Mouse (Mus musculus) neural tube, embryonic 12.5 days (tissue): ENCODE data around the gene Coq5. TPM values are rescaled to one million over a fixed set of nuclear protein-coding genes. Genes with fewer than 3 reads are reported as not detected.
A peak's percentile ranks its signal among the peaks of the same experiment; 100 is the strongest.
"Not testable (repeated sequence)": the region's sequence is repeated elsewhere in the genome, so short reads cannot be mapped to it uniquely, and the experiment has no call there.

Experiments
- ATAC-seq: fragments of 200-750 bp; cut with Nextera tagmentation; 2 replicates; pipeline ENCODE4 v1.8.0; 2017; ENCODE audit warnings: low read depth, mild to moderate bottlenecking, moderate TSS enrichment, moderate library complexity; ENCODE audit not compliant: low FRiP score
- H3K27ac ChIP-seq: fragments of 300-500 bp; sonication (generic); 2 replicates; pipeline ENCODE4 v1.5.1; 2016
- H3K27me3 ChIP-seq: fragments of 300-500 bp; sonication (generic); replicated peaks from 2 replicates; pipeline ENCODE4 v1.6.1; 2016; ENCODE audit warnings: mild to moderate bottlenecking
- H3K36me3 ChIP-seq: fragments of 300-500 bp; sonication (generic); 2 replicates; pipeline ENCODE4 v1.6.1; 2016; ENCODE audit warnings: mild to moderate bottlenecking
- H3K4me1 ChIP-seq: fragments of 300-500 bp; sonication (generic); 2 replicates; pipeline ENCODE4 v1.6.1; 2016
- H3K4me2 ChIP-seq: fragments of 300-500 bp; sonication (generic); replicated peaks from 2 replicates; pipeline ENCODE4 v1.6.1; 2016; ENCODE audit warnings: mild to moderate bottlenecking
- H3K4me3 ChIP-seq: fragments of 300-500 bp; sonication (generic); 2 replicates; pipeline ENCODE4 v1.5.1; 2016
- H3K9ac ChIP-seq: fragments of 300-500 bp; sonication (generic); 2 replicates; pipeline ENCODE4 v1.6.1; 2016; ENCODE audit warnings: mild to moderate bottlenecking
- H3K9me3 ChIP-seq: fragments of 300-500 bp; sonication (generic); 2 replicates; pipeline ENCODE4 v1.6.1; 2016; ENCODE audit warnings: mild to moderate bottlenecking
- WGBS: fragments of 180-500 bp; shearing (Covaris S2); methylation state at CpG from one replicate; pipeline ENCODE4 v1.1.7; 2016; 5-methylcytosine and 5-hydroxymethylcytosine counted together
- polyA plus RNA-seq: library from polyadenylated mRNA; unstranded; fragments of >200 nt; fragmentation: Nextera tagmentation; extraction: Ambion mirVana; gene quantifications from 2 replicates; pipeline ENCODE4 v1.2.1, GENCODE M21; 2016

Gene Coq5
- polyA plus RNA-seq, 1 experiment from 2014 or later: 54.1 TPM

DNA sequence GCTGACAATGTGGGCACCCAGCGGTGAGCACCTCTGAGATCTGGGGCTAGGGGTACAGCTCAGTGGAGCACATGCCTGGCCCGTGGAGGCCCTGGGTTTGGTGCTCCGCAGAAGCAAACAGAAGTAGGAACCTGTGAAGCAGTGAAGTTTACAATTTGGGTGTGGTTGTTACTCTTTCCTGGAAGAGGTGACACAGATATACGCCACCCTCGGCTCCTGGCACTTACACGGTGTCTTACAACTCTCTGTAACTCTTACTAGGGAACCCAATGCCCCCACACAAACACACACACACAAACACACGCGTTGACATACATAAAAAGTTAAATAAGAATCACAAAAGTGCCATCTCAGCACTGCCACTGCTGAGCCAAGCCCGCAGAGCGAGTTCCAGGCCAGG lies 16.9 kb downstream of the Coq5 start:
- Histone ChIP-seq H3K27ac (no peak overlapping the region), H3K4me1 (peaks cover 18% of the 10 kb centered on the region), H3K4me2 (no peak overlapping the region), H3K4me3 (no peak overlapping the region), H3K36me3 (peaks cover 62% of the 10 kb centered on the region), H3K9me3 (no peaks in the 10 kb centered on the region), H3K9ac (no peak overlapping the region), H3K27me3 (no peaks in the 10 kb centered on the region)
- 86% methylated on average over 10 of the region's 10 CpGs for WGBS
- no peak for ATAC-seq

DNA sequence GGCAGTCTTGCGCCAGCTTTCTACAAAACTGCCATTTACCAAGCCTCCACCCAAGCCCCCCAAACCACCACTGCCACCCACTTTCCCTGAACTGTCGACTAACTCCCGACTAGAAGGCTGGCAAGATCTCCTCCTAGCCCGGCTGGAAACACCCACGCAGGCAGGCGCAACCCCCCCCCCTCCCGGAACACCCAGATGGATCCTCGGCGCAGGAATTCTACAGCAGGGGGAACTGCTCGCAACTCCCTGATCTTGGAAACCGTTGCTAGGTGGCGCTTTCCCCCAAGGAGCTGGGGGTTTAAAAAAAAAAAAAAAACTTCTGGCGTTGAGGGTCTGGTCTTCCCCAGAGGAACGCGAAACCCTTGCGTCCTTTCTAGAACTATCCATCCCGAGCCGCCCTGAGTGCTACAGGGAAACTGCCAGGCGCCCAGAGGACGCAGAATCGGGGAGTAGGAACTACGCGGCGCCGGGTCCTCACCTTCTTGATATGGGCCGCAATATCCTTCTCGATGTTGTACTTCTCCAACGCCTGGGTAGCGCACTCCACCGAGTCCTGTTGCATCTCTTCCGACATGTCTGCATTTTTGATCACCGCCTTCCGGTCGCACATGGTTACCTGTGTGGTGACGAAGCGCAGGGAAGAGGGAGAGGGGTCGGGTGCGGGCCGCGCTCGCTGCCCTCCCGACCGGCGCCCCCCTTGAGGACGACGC lies 20.7 kb downstream of the Coq5 start:
- Histone ChIP-seq H3K9me3 (no peaks in the 10 kb centered on the region), H3K27me3 (no peaks in the 10 kb centered on the region), H3K4me2 (peak overlapping the region; percentile 63), H3K36me3 (peaks cover 37% of the 10 kb centered on the region), H3K4me3 (peak overlapping the region; percentile 94), H3K4me1 (peaks cover 22% of the 10 kb centered on the region), H3K27ac (peak overlapping the region; percentile 86), H3K9ac (peak overlapping the region; percentile 89)
- WGBS: under 1% methylated on average over 46 of the region's 46 CpGs
- peak; percentile 18 for ATAC-seq

DNA sequence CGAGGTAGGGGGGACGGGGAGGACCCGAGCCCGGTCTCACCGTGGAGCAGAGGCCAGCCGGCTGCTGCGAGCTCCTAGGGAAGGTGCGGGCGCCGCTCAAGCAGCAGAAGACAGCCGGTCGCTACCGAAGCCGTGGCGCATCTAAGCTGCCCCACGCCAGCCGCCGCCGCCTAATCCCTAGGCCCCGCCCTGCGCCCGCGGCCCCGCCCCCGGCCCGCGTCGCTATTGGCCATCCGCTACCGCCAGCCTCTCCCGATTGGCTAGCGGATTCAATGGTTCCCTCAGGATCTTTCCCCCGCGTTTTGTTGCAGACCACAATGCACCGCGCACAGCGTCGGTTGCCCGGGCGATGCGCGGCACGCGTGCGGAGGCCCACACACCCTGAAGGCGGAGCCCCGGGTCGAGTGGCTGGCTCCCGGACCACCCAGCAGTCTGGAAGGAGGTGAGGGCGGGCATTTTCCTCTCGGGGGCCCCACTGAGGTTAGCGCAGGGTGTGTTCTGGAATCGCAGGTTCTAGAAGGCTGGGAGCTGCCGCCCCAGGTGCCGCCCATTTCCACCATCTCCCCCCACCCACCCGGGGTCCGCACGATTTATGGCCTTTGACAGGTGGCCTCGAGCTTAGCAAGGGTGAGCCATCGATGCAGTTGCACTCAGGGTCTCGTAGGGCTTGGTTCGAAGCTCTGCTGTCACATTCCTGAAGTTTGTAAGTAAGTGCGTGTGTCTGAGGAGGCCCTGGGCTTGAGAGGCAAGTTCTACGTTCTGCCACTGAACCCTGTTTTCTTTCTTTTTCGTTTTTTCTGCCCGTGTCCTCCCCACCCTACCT lies 21.5 kb downstream of the Coq5 start, which contains the start of gene Dynll1:
Dynll1 (minus strand) TSS at position 208 of the 823 bp plus-strand sequence.
- H3K4me3 ChIP-seq: peak within 1 kb of the TSS; percentile 94
- H3K9me3 ChIP-seq: no peaks in the 10 kb centered on the region
- peak within 1 kb of the TSS; percentile 63 for H3K4me2 ChIP-seq
- H3K9ac ChIP-seq: peak within 1 kb of the TSS; percentile 89
- H3K4me1 ChIP-seq: peaks cover 22% of the 10 kb centered on the region
- under 1% methylated on average over 66 of the region's 66 CpGs for WGBS
- H3K36me3 ChIP-seq: peaks cover 29% of the 10 kb centered on the region
- peak; percentile 97 for ATAC-seq
- no peaks in the 10 kb centered on the region for H3K27me3 ChIP-seq
- peak within 1 kb of the TSS; percentile 86 for H3K27ac ChIP-seq

DNA sequence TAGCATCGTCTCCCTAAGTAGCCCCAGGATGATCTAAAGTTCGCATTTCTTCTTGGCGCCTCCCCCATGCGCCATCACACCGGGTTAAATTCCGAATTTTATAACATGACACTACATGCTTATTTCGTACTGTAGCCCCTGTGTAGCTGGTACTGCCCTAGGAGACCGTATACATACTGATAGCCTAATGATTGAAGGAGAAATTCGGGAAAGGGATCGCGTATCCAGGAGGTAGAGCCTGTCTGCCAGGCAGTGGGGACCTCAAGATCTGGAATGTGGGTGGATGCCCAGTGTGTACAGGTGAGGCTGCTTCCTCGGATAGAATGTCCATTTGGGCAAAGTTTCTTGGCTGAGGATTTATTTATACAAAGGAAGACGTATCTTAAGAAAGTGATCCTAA lies 22.1 kb downstream of the Coq5 start:
- Histone ChIP-seq H3K4me1 (peaks cover 22% of the 10 kb centered on the region), H3K9me3 (no peaks in the 10 kb centered on the region), H3K4me2 (peak overlapping the region; percentile 63), H3K36me3 (peaks cover 22% of the 10 kb centered on the region), H3K27me3 (no peaks in the 10 kb centered on the region), H3K9ac (peak overlapping the region; percentile 44), H3K27ac (no peak overlapping the region), H3K4me3 (peak overlapping the region; percentile 94)
- 26% methylated on average over 13 of the region's 13 CpGs for WGBS
- 0 out of 2 replicates have a peak, but pooled peaks have one; percentile 1 for ATAC-seq

DNA sequence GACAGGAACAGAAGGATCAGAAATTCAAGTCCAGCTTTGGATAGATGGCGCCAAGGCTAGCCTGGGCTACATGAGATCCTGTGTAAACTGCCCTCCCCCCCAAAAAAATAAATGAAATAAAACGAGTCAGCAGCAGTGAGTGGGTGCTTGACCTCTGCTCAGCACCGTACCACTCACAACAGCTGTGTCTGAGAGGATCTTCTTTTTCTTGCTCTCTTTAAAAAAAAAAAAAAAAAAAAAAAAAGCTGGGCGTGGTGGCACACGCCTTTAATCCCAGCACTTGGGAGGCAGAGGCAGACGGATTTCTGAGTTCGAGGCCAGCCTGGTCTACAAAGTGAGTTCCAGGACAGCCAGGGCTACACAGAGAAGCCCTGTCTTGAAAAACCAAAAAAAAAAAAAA lies 22.7 kb downstream of the Coq5 start:
- not testable (repeated sequence) for H3K4me3 ChIP-seq, H3K27ac ChIP-seq, ATAC-seq, H3K9me3 ChIP-seq, H3K27me3 ChIP-seq, H3K9ac ChIP-seq
- H3K36me3 ChIP-seq: peaks cover 17% of the 10 kb centered on the region
- peaks cover 22% of the 10 kb centered on the region for H3K4me1 ChIP-seq
- 85% methylated on average over 7 of the region's 7 CpGs for WGBS
- H3K4me2 ChIP-seq: peak overlapping the region; percentile 63; the same call in 1 of the 2 replicates

DNA sequence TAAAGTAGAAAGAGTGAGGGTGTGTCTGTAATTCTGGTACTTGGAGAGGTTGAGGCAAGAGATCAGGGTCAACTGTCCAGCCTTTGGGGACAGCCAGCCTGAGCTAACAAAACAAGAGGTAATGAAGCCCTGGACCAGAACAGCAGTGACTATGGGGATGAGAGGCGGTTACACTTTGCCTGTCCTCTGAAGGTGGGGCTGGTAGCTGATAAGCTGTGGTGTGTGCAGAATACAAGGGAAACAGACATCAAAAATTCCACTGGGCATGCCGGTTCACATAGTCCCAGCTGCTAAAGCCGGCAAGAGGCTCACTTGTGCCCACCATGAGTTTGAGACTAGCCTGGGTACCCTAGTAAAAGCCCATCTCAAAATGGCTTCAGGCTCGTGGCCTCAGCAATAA lies 32.9 kb downstream of the Coq5 start:
- Histone ChIP-seq H3K27me3 (no peaks in the 10 kb centered on the region), H3K27ac (no peak overlapping the region), H3K9ac (no peak overlapping the region), H3K36me3 (no peaks in the 10 kb centered on the region), H3K9me3 (no peaks in the 10 kb centered on the region), H3K4me2 (no peak overlapping the region), H3K4me1 (peaks cover 21% of the 10 kb centered on the region), H3K4me3 (no peak overlapping the region)
- ATAC-seq: no peak
- WGBS: 85% methylated on average over 4 of the region's 4 CpGs

DNA sequence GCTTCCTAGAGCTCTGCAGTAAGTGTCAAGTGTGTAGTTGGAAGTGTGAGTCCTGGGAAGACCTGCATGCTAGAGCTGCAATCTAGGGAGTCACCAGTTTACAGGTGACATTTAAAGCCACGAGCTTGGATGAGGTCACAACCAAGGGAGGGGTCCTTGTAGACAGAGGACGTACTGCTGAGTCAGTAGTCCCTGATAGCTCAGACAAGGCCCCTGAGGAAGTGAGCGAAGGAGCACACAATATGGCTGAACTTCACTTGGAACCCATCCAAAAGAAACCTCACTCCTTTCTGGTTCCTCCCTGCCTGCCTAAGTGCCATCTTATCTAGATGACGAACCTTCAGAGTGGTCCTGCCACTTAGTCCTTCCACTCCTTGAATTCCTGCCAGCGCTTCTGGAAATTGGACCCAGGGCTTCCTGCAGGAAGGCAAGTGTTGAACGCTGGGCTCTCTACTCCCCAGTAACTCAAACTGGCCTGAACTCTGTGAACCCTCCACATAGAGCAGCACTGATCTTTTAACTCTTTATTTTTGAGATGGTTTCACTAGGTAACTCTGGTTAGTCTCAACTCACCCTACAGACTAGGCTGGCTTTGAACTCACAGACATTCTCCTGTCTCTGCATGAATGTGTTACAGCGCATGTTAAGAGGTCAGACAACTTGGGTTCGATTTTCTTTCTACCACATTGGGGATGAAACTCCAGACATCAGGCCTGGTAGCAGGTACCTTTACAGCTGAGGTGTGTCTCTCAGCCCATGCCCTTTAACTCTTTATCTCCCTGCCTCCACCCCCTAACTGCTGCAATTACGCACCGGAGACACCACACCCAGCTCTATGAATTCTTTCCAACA lies 33.6 kb downstream of the Coq5 start:
- Histone ChIP-seq H3K9ac (no peak overlapping the region), H3K27me3 (no peaks in the 10 kb centered on the region), H3K36me3 (no peaks in the 10 kb centered on the region), H3K27ac (no peak overlapping the region), H3K9me3 (no peaks in the 10 kb centered on the region), H3K4me2 (no peak overlapping the region), H3K4me1 (peaks cover 28% of the 10 kb centered on the region), H3K4me3 (no peak overlapping the region)
- ATAC-seq: no peak
- 78% methylated on average over 10 of the region's 10 CpGs for WGBS

DNA sequence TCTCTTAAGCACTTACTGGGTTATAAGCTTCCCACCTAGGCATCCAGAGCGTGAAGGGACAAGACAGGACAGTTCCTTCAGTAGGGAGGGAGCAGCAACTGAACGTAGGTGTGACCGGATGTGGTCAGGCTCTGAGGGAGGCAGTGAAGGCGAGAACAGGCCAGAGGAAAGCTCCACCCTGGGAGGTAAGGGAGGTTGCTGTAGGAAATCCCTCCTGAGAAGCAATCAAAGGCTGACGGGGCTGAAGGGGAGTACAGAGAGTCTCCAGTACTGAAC lies 34.1 kb downstream of the Coq5 start:
- no peak for ATAC-seq
- Histone ChIP-seq H3K4me1 (peaks cover 34% of the 10 kb centered on the region), H3K9ac (no peak overlapping the region), H3K4me3 (no peak overlapping the region), H3K9me3 (no peaks in the 10 kb centered on the region), H3K27me3 (no peaks in the 10 kb centered on the region), H3K36me3 (no peaks in the 10 kb centered on the region), H3K4me2 (no peak overlapping the region), H3K27ac (no peak overlapping the region)
- WGBS: 42% methylated on average over 5 of the region's 5 CpGs

DNA sequence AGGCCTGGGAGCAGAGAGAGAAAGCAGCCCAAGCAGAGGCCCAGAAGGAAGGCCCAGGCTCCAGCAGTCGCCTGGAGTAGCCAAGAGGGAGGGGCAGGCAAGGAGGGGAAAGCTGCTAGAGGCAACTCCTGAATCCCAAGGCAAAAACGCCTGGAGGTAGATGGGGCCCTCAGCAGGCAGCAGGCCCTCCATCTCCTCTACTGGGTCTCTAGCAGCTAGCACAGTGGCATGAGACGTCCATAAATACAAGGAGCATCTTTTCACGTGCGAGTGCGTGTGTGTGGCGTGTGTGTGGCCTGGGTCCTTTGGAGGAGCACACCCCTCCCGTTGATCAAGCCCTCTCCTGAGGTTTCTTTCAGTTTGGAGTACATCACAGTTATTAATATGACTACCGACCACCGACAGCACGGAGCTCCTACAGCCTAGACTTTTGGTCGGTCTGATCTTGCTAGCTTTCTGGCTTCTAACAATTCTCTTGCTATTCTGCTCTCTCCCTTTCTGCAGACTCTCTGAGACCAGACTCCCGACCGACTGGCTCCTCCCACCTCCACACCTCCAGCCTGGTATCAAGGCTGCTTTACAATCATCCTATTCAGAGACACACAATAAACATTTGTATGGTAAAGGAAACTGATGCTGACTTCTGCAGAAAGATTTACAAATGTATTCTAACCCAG lies 37.6 kb downstream of the Coq5 start:
- no peaks in the 10 kb centered on the region for H3K36me3 ChIP-seq
- peak; percentile 45; the same call in 1 of the 2 replicates for ATAC-seq
- no peaks in the 10 kb centered on the region for H3K27me3 ChIP-seq
- peak overlapping the region; percentile 33; the same call in 1 of the 2 replicates for H3K9ac ChIP-seq
- WGBS: 3% methylated on average over 14 of the region's 14 CpGs
- H3K4me2 ChIP-seq: peak overlapping the region; percentile 70
- no peak overlapping the region for H3K4me3 ChIP-seq
- H3K27ac ChIP-seq: peak overlapping the region; percentile 78
- peaks cover 46% of the 10 kb centered on the region for H3K4me1 ChIP-seq
- H3K9me3 ChIP-seq: no peaks in the 10 kb centered on the region

DNA sequence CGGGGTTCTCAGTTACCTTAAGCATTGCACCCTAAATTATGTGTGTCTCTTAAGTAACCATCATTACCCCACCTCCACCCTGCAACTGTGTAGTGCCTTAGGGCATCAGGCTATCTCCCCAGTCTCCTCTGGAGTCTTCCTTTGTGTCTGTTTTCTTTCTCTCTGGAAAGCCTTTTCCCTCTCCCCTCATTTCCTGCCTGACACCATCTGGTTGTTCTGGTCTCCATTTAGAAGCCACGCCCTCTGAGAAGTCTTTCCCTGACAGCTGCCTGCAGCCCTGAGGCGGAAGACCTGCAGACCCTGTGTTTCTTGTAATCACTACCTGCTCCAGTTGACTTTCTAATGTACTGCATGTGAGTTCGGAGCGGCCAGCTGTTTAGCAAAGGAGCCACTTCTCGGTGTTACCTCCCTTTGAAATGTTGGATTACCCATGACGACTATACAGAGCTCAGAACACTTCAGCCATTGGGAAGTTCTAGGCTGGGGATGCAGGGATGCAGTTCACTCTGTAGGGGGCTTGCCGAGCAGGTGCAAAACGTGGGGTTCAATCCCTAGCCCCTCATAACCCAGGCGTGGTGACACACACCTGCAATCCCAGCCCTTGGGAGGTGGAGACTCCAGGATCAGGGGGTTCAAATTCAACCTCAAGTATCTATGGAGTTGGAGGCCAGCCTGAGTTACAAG lies 38.3 kb downstream of the Coq5 start:
- peak overlapping the region; percentile 70 for H3K4me2 ChIP-seq
- H3K27me3 ChIP-seq: no peaks in the 10 kb centered on the region
- peak; percentile 43 for ATAC-seq
- H3K27ac ChIP-seq: peak overlapping the region; percentile 78
- no peaks in the 10 kb centered on the region for H3K9me3 ChIP-seq
- H3K36me3 ChIP-seq: no peaks in the 10 kb centered on the region
- 0 out of 2 replicates have a peak overlapping the region, but pooled peaks have one; percentile 33 for H3K9ac ChIP-seq
- 2% methylated on average over 10 of the region's 10 CpGs for WGBS
- 0 out of 2 replicates have a peak overlapping the region, but pooled peaks have one; percentile 1 for H3K4me3 ChIP-seq
- peaks cover 46% of the 10 kb centered on the region for H3K4me1 ChIP-seq
